Mouse (Mus musculus): ENCODE results near the gene Mycbpap. TPM values are rescaled to one million over a fixed set of nuclear protein-coding genes. Genes with fewer than 3 reads are reported as not detected.

The Mycbpap gene
- polyA plus RNA-seq, 1 experiment from 2014 or later: 0.13 TPM

DNA sequence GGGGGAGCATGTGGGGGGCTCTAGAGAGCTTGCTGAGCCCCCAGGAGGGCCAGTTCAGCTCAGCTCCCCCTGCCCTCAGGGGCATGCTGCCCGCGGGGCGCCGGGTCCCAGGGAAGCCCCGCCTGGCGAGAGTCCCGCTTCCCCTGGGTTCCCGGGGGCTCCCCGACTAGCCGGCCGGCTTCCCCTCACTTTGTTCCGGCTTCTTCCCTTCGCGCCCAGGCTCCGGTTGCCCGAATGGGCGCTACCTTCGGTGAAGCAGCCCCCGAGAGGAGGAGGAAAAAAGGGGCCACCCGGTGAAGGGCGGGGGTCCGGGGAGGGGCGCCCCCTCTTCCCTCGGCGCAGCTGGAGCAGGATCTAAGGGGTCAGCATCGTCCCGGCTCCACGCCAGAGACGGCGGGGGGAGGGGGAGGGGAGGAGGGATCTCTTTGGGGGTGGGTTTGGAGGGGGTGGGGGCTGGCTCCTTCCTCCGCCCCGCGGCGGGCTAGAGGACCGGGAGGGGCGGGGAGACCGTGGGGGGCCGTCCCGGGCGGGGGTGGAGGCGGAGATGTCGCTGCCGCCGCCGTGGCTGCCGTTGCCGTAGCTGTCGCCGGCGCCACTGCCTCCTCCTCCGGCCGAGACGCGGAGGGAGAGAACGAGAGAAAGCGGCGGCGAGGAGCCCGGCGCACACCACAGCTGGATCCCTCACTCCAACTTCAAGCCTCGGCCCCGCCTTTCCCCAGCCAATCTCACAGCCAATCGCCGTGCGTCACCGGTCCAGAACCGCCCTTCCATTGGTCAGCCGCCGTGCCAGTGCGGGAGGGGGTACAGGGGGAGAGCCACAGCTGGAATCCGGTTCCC is 47.6 kb downstream of the Mycbpap start, which contains the start of gene Cacna1g:
Gene Cacna1g, minus strand, starts transcription at position 492 of the 837 bp plus-strand sequence.
- Histone ChIP-seq H3K4me1 (ENCODE audit: insufficient read depth) (peaks cover 8% of the 10 kb centered on the region), H3K36me3 (replicated peaks; ENCODE audit: insufficient read depth, low read length) (no peaks in the 10 kb centered on the region), H3K27me3 (ENCODE audit: insufficient read depth, low read length) (peaks cover 81% of the 10 kb centered on the region), H3K4me2 (ENCODE audit: low read depth, low read length) (peak within 1 kb of the TSS; percentile 80), H3K27ac (ENCODE audit: low read depth) (no peak within 1 kb of the TSS), H3K9ac (replicated peaks) (0 out of 2 replicates have a peak within 1 kb of the TSS, but pooled peaks have one; percentile 11), H3K9me3 (ENCODE audit: low read length) (no peaks in the 10 kb centered on the region), H3K4me3 (ENCODE audit: low read depth, low read length) (peak within 1 kb of the TSS; percentile 49)
- DNase-seq (peak; percentile 76), ATAC-seq (peak; percentile 85)
- TF ChIP-seq CTCF (IDR thresholded peaks at IDR 0.05; ENCODE audit: low read depth) (no peak), EP300 (IDR thresholded peaks at IDR 0.05; ENCODE audit: low read depth) (no peak)
- WGBS (ENCODE audit: insufficient replicate concordance): 0% methylated on average over 41 of the region's 71 CpGs

- Histone ChIP-seq H3K9ac (replicated peaks) (0 out of 2 replicates have a peak overlapping the region, but pooled peaks have one; percentile 11), H3K4me2 (ENCODE audit: low read depth, low read length) (peak overlapping the region; percentile 80), H3K27me3 (ENCODE audit: insufficient read depth, low read length) (peaks cover 81% of the 10 kb centered on the region), H3K4me1 (ENCODE audit: insufficient read depth) (peaks cover 8% of the 10 kb centered on the region), H3K36me3 (replicated peaks; ENCODE audit: insufficient read depth, low read length) (no peaks in the 10 kb centered on the region), H3K27ac (ENCODE audit: low read depth) (no peak overlapping the region), H3K9me3 (ENCODE audit: low read length) (no peaks in the 10 kb centered on the region), H3K4me3 (ENCODE audit: low read depth, low read length) (peak overlapping the region; percentile 49)
- DNase-seq (no peak), ATAC-seq (0 out of 2 replicates have a peak, but pooled peaks have one; percentile 15)
- 1% methylated on average over 50 of the region's 52 CpGs for whole genome bisulfite sequencing (ENCODE audit: insufficient replicate concordance)
- no peak for TF ChIP-seq CTCF (IDR thresholded peaks at IDR 0.05; ENCODE audit: low read depth)
- TF ChIP-seq EP300 (IDR thresholded peaks at IDR 0.05; ENCODE audit: low read depth): no peak
Observed at GRCm38 (mm10) chr11:94472916-94473706, 48.4 kb downstream of the Mycbpap start.

GRCm38 (mm10) chr11:94472585-94472915 is 49.0 kb downstream of the Mycbpap start:
- no peak overlapping the region for H3K4me2 ChIP-seq (ENCODE audit: low read depth, low read length)
- DNase-seq: no peak
- WGBS (ENCODE audit: insufficient replicate concordance): 3% methylated on average over 15 of the region's 15 CpGs
- peaks cover 8% of the 10 kb centered on the region for H3K4me1 ChIP-seq (ENCODE audit: insufficient read depth)
- no peak overlapping the region for H3K9ac ChIP-seq (replicated peaks)
- H3K27me3 ChIP-seq (ENCODE audit: insufficient read depth, low read length): peaks cover 78% of the 10 kb centered on the region
- H3K9me3 ChIP-seq (ENCODE audit: low read length): no peaks in the 10 kb centered on the region
- H3K4me3 ChIP-seq (ENCODE audit: low read depth, low read length): 0 out of 2 replicates have a peak overlapping the region, but pooled peaks have one; percentile 49
- no peak overlapping the region for H3K27ac ChIP-seq (ENCODE audit: low read depth)
- H3K36me3 ChIP-seq (replicated peaks; ENCODE audit: insufficient read depth, low read length): no peaks in the 10 kb centered on the region
- ATAC-seq: no peak
- TF ChIP-seq CTCF (IDR thresholded peaks at IDR 0.05; ENCODE audit: low read depth) (no peak), EP300 (IDR thresholded peaks at IDR 0.05; ENCODE audit: low read depth) (no peak)

- peaks cover 72% of the 10 kb centered on the region for H3K27me3 ChIP-seq (ENCODE audit: insufficient read depth, low read length)
- TF ChIP-seq CTCF (IDR thresholded peaks at IDR 0.05; ENCODE audit: low read depth) (no peak), EP300 (IDR thresholded peaks at IDR 0.05; ENCODE audit: low read depth) (no peak)
- H3K4me3 ChIP-seq (ENCODE audit: low read depth, low read length): no peak overlapping the region
- 6% methylated on average over 17 of the region's 17 CpGs for WGBS (ENCODE audit: insufficient replicate concordance)
- H3K27ac ChIP-seq (ENCODE audit: low read depth): no peak overlapping the region
- no peak for DNase-seq
- no peak for ATAC-seq
- H3K9me3 ChIP-seq (ENCODE audit: low read length): no peaks in the 10 kb centered on the region
- peaks cover 8% of the 10 kb centered on the region for H3K4me1 ChIP-seq (ENCODE audit: insufficient read depth)
- H3K9ac ChIP-seq (replicated peaks): no peak overlapping the region
- H3K4me2 ChIP-seq (ENCODE audit: low read depth, low read length): no peak overlapping the region
- H3K36me3 ChIP-seq (replicated peaks; ENCODE audit: insufficient read depth, low read length): no peaks in the 10 kb centered on the region
Observed at GRCm38 (mm10) chr11:94471740-94472584, 49.6 kb downstream of the Mycbpap start.

DNA sequence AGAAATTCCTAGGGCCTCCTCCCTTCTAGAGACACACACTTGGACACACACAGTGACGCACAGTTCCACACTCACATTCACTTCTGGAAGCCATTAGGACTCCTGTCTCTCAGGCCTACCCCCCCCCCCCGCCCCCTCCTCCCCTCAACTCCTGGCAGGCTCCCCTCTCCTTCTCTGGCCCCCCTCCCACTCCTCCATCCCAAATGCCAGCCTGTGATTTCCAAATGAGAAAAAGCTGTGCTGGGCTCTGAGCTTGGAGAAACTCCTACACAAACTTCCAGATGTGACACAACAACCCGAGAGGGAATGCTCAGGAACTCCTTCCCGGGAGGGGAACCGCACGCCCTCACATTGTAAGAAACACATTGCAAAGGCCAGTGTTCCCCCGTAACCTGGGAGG is 51.2 kb downstream of the Mycbpap start:
- H3K4me2 ChIP-seq (ENCODE audit: low read depth, low read length): no peak overlapping the region
- ATAC-seq (no peak), DNase-seq (no peak)
- peaks cover 8% of the 10 kb centered on the region for H3K4me1 ChIP-seq (ENCODE audit: insufficient read depth)
- TF ChIP-seq EP300 (IDR thresholded peaks at IDR 0.05; ENCODE audit: low read depth): no peak
- no peak for TF ChIP-seq CTCF (IDR thresholded peaks at IDR 0.05; ENCODE audit: low read depth)
- peaks cover 57% of the 10 kb centered on the region for H3K27me3 ChIP-seq (ENCODE audit: insufficient read depth, low read length)
- H3K36me3 ChIP-seq (replicated peaks; ENCODE audit: insufficient read depth, low read length): no peaks in the 10 kb centered on the region
- H3K27ac ChIP-seq (ENCODE audit: low read depth): no peak overlapping the region
- no peaks in the 10 kb centered on the region for H3K9me3 ChIP-seq (ENCODE audit: low read length)
- no peak overlapping the region for H3K9ac ChIP-seq (replicated peaks)
- H3K4me3 ChIP-seq (ENCODE audit: low read depth, low read length): no peak overlapping the region
- WGBS (ENCODE audit: insufficient replicate concordance): 62% methylated on average over 7 of the region's 7 CpGs

Measured in liver, postnatal 0 days (tissue).